Mouse (Mus musculus) spleen, adult 2 months (tissue): ENCODE results near the gene Hacd4. TPM values are rescaled to one million over a fixed set of nuclear protein-coding genes. Genes with fewer than 3 reads are reported as not detected.
"Not testable (repeated sequence)": the region's sequence is repeated elsewhere in the genome, so short reads cannot be mapped to it uniquely, and the experiment has no call there.

Source experiments
- DNase-seq, 2 experiments: peaks; one replicate each; pipeline versions ENCODE4 v3.0.0 to v3.0.0-alpha.2; 2012 to 2021; ENCODE audit warnings: low spot score in 2 of 2, low read depth in 1 of 2
- H3K27ac ChIP-seq: fragments of 200-500 bp; 2 replicates; pipeline ENCODE4 v1.5.1; 2012; ENCODE audit warnings: low read length, inconsistent platforms; ENCODE audit not compliant: insufficient read depth
- H3K27me3 ChIP-seq: fragments of 200-500 bp; 2 replicates; pipeline ENCODE4 v1.6.1; 2012; ENCODE audit warnings: mild to moderate bottlenecking, moderate library complexity, low read length, inconsistent platforms; ENCODE audit not compliant: control insufficient read depth, insufficient read depth
- H3K36me3 ChIP-seq: fragments of 200-500 bp; 2 replicates; pipeline ENCODE4 v1.6.1; 2012; ENCODE audit warnings: mild to moderate bottlenecking, low read length, inconsistent platforms; ENCODE audit not compliant: control insufficient read depth, insufficient read depth
- H3K4me1 ChIP-seq: fragments of 200-500 bp; 2 replicates; pipeline ENCODE4 v1.6.1; 2011; ENCODE audit warnings: inconsistent platforms; ENCODE audit not compliant: control insufficient read depth, insufficient read depth, insufficient read length
- H3K4me3 ChIP-seq: fragments of 200-500 bp; 2 replicates; pipeline ENCODE4 v1.5.1; 2011; ENCODE audit warnings: mild to moderate bottlenecking, inconsistent platforms; ENCODE audit not compliant: insufficient read depth, insufficient read length; ENCODE audit errors: extremely low read depth
- CTCF ChIP-seq: fragments of 200-500 bp; IDR thresholded peaks from 2 replicates; pipeline ENCODE4 v1.5.1; 2011; ENCODE audit warnings: mild to moderate bottlenecking, inconsistent platforms; ENCODE audit not compliant: insufficient read depth, insufficient read length, insufficient replicate concordance; ENCODE audit errors: extremely low read depth
- POLR2A ChIP-seq: fragments of 200-500 bp; IDR thresholded peaks from 2 replicates; pipeline ENCODE4 v1.6.1; 2011; ENCODE audit warnings: low read depth, low read length, inconsistent platforms
- WGBS: fragments of 180-500 bp; shearing (Covaris S2); methylation state at CpG from one replicate; pipeline ENCODE4 v1.1.7; 2018; 5-methylcytosine and 5-hydroxymethylcytosine counted together
- polyA plus RNA-seq: library from polyadenylated mRNA; depleted of rRNA; stranded (reverse); fragments of >200 nt; gene quantifications from 2 replicates; pipeline ENCODE4 v1.2.3, GENCODE M21; 2012

Hacd4 gene
- polyA plus RNA-seq, 1 experiment, result 2.1 TPM

DNA sequence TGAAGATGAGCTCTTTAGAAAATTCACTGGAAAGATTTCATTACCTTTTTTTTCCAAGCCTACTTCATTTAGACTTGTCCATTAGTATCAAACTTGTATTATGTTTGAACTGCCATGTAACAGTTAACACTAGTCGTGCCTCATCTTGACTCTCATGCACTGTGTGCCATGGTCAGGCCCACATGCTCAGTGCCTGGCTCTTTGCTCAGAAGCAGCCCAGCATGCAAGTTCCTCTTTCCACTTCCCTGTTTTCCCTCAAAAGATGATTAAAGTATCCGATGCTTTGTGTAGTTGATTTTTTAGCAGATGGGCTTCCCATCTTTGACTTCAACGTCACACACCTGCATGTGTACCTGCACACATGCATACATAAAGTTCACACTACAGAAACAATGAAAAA is 43.0 kb downstream of the Hacd4 start:
- Histone ChIP-seq H3K27ac (no peak overlapping the region), H3K36me3 (peaks cover 2% of the 10 kb centered on the region; the same call in 1 of the 2 replicates), H3K27me3 (no peaks in the 10 kb centered on the region), H3K4me3 (no peak overlapping the region), H3K4me1 (no peaks in the 10 kb centered on the region)
- TF ChIP-seq CTCF (no peak), POLR2A (no peak)
- WGBS, result 29% methylated on average over 3 of the region's 3 CpGs
- no peak for DNase-seq

GRCm38 (mm10) chr4:88390596-88390995 is 48.1 kb downstream of the Hacd4 start:
- not testable (repeated sequence) for H3K4me1 ChIP-seq, DNase-seq, H3K36me3 ChIP-seq, H3K4me3 ChIP-seq, H3K27me3 ChIP-seq, H3K27ac ChIP-seq
- 71% methylated on average over 1 of the region's 1 CpGs for WGBS

GRCm38 (mm10) chr4:88390036-88390435 is 48.7 kb downstream of the Hacd4 start:
- 60% methylated on average over 1 of the region's 1 CpGs for WGBS
- Histone ChIP-seq H3K36me3 (peaks cover 2% of the 10 kb centered on the region; the same call in 1 of the 2 replicates), H3K4me1 (no peaks in the 10 kb centered on the region), H3K27me3 (no peaks in the 10 kb centered on the region), H3K4me3 (no peak overlapping the region), H3K27ac (no peak overlapping the region)
- TF ChIP-seq CTCF (no peak), POLR2A (no peak)
- DNase-seq, result no peak

GRCm38 (mm10) chr4:88372293-88373224 is 66.2 kb downstream of the Hacd4 start:
- DNase-seq, result no peak
- TF ChIP-seq CTCF (no peak), POLR2A (no peak)
- H3K4me3 ChIP-seq, result no peak overlapping the region
- WGBS, result 91% methylated on average over 18 of the region's 18 CpGs
- no peaks in the 10 kb centered on the region for H3K27me3 ChIP-seq
- no peaks in the 10 kb centered on the region for H3K36me3 ChIP-seq
- H3K27ac ChIP-seq, result no peak overlapping the region
- no peaks in the 10 kb centered on the region for H3K4me1 ChIP-seq

GRCm38 (mm10) chr4:88370819-88371218 is 67.9 kb downstream of the Hacd4 start:
- Histone ChIP-seq H3K27ac (no peak overlapping the region), H3K4me1 (no peaks in the 10 kb centered on the region), H3K36me3 (no peaks in the 10 kb centered on the region), H3K4me3 (no peak overlapping the region), H3K27me3 (no peaks in the 10 kb centered on the region)
- 92% methylated on average over 8 of the region's 8 CpGs for WGBS
- TF ChIP-seq CTCF (no peak), POLR2A (no peak)
- DNase-seq, result no peak

DNA sequence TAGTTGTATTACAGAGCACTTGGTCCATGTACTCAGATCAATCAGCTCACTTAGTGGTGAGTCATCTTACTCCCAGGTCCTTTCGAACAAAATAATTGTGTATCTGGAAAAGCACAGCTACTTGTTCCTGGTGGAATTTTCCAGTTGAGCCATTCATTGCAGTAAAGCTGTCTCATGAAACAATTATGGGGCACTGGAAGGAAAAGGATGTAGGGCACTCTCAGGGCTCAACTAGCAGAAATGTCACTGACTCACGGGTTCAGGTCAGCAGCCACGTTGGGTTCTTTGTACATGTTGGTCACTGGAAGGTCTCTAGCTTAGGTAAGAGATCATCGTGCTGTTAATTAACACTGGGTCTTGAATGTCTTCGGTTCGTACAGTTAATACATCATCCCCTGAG is 68.8 kb downstream of the Hacd4 start:
- Histone ChIP-seq H3K4me3 (no peak overlapping the region), H3K4me1 (no peaks in the 10 kb centered on the region), H3K36me3 (no peaks in the 10 kb centered on the region), H3K27me3 (no peaks in the 10 kb centered on the region), H3K27ac (no peak overlapping the region)
- 94% methylated on average over 6 of the region's 6 CpGs for WGBS
- DNase-seq, result no peak
- TF ChIP-seq POLR2A (no peak), CTCF (no peak)

DNA sequence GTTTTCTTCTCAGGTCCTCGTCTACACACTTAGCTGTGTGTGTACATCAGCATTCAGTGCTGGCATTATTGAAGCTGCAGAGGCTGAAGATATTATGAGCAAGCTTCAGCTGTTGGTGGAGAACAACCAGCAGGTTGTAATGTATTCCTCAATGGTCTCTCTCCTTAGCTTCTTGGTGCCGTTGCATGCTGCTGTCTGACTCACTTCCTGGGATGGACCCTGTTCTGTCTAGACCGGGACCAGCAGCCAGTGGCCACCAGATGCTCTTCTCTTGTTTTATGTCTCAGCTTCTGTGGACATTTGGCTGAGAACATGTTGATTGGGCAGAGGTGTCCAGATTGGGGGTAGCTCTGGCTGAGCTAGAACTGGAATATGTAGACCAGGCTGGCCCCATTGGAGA is 81.3 kb downstream of the Hacd4 start:
- TF ChIP-seq CTCF, result no peak
- no peak for TF ChIP-seq POLR2A
- Histone ChIP-seq H3K4me1 (no peaks in the 10 kb centered on the region), H3K27me3 (no peaks in the 10 kb centered on the region), H3K36me3 (no peaks in the 10 kb centered on the region), H3K4me3 (no peak overlapping the region), H3K27ac (no peak overlapping the region)
- no peak for DNase-seq
- 90% methylated on average over 3 of the region's 3 CpGs for WGBS
